Mouse (Mus musculus): ENCODE measurements around the gene Gnb3. TPM values are rescaled to one million over a fixed set of nuclear protein-coding genes. Genes with fewer than 3 reads are reported as not detected.
A peak's percentile ranks its signal among the peaks of the same experiment; 100 is the strongest.
"Not testable (repeated sequence)": the region's sequence is repeated elsewhere in the genome, so short reads cannot be mapped to it uniquely, and the experiment has no call there.

Gene Gnb3
- polyA plus RNA-seq, 2 experiments from 2014 or later = 0.19 TPM; not detected in 1

- ATAC-seq = peak; percentile 81
Measured at GRCm38 (mm10) chr6:124856916-124857839, 17.1 kb upstream of the Gnb3 start, which contains the start of gene P3h3. Gene P3h3, minus strand, starts transcription at chr6:124857752.

GRCm38 (mm10) chr6:124856321-124856720 is 16.2 kb upstream of the Gnb3 start:
- ATAC-seq = no peak

DNA sequence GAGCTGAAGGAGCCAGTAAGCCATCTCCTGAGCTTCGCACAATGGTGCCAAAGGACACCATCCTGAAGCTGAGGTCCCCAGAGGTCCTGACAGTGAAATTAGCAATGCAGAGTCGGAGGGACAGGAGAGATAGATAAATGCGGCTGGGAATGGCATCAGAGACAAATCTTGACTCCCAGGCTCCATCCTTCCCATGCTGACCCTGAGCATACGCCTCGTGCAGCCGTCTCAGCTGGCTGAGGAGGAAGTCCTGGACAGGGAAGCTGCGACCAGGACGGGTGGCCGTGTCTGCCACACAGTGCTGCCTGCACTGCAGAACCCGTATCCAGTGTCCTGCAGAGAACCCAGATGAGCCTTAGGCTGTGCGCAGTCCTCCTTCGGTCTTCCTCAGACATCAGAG is 14.6 kb upstream of the Gnb3 start:
- ATAC-seq = no peak

DNA sequence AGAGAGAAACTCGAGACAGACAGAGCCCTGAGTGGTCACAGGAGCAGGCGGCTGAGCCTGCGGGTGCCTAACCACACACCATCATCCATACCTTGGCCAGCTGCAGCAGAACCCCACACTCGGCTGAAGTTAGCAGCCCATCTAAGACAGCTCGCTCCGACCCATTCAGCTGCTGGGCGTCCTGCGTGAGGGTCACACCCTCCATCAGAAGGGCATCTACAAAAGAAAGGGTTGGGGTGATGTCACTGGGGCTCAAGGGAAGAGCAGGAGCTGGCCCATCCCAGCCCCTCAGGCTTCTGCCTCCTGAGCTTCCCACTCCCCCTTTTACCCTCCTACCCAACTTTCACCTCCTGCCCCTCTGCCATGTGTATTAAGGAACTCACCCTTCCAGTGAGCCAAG is 10.5 kb upstream of the Gnb3 start:
- ATAC-seq = no peak

DNA sequence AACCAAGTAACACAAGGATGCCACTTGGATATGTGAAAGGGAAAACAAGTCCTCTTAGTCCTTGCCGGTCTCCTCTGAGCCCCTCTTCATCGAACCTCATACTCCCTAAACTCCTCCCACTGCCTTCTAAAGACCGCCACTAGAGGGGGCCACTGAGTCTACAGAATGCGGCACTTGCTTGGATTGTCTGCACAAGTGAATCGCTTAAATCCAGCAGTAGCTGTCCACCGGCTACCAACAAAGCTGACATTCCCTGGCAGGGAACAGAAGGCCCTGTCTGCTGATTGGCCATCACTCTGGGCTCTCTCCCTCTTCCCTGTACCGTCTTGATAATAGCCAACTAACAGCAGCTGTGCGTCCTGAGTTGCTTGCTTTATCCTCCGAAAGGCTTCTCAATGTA is 7.2 kb upstream of the Gnb3 start:
- ATAC-seq = peak; percentile 85

- ATAC-seq = no peak
Measured at GRCm38 (mm10) chr6:124839805-124840204, 270 bp downstream of the Gnb3 start.

DNA sequence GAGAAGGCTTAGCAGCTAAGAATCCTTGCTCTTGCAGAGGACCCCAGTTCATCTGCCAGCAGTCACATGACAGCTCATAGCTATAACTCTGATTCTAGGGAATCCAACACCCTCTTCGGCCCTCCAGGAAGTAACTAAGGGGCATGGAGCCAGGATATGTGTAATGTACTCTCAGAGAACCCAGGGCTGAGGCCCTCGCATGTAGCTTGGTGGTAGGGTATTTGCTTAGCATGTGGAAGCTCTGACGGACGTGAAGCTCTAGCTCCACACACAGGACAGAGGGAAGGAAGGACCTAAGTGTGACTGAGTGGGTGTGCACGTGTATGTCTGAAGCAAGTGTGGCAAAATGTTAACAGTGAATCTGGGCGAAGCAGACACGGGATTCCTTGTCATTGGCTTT is 3.7 kb downstream of the Gnb3 start:
- ATAC-seq = no peak

- ATAC-seq = no peak
Measured at GRCm38 (mm10) chr6:124835531-124835930, 4.5 kb downstream of the Gnb3 start.

DNA sequence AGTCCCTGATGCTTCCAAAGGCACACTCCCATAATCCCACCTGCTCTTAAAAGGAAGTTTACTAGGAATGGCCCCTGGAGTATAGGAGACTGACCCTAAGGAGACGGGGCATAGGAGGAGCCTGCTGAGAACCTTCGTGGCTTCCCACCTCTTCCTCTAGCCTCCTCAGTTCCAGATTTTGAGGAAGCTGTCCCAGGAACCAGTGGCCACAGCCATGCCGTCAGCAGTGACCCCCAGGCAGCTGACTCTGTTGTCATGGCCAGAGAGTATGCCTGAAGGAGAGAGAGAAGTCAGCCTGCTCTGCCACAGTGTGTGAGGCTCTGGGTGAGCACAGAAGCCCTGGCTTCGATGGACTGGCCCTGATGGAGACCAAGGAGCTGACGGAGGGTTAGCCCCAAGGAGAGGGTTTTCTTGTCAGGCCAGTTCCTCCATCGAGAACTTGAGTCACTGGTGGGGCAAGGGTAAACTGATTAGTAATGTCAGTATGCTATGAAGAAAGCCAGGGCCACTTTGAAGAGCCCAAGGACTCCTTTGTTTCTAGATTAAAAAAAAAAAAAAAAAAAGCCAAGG is 5.5 kb downstream of the Gnb3 start:
- ATAC-seq = no peak

DNA sequence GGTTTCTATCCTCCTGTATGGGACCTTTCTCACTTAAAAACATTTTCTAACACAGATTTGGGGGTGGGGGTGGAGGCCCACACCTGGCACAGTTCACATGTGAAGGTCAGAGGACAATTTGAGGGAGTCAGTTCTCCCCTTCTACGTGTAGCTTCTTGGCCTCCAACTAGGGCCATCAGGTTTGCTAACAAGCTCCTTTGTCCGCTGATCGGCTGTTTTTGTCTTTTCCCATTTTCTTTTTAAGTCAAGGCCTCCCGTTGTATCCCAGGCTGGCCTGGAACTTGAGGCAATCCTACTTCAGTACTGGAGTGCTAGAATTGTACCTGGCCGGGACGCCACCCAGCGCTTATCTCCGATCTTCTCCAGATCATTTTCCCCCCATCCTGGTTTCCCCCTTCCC is 8.4 kb downstream of the Gnb3 start:
- ATAC-seq = no peak

- ATAC-seq = not testable (repeated sequence)
Measured at GRCm38 (mm10) chr6:124831199-124831598, 8.9 kb downstream of the Gnb3 start.

DNA sequence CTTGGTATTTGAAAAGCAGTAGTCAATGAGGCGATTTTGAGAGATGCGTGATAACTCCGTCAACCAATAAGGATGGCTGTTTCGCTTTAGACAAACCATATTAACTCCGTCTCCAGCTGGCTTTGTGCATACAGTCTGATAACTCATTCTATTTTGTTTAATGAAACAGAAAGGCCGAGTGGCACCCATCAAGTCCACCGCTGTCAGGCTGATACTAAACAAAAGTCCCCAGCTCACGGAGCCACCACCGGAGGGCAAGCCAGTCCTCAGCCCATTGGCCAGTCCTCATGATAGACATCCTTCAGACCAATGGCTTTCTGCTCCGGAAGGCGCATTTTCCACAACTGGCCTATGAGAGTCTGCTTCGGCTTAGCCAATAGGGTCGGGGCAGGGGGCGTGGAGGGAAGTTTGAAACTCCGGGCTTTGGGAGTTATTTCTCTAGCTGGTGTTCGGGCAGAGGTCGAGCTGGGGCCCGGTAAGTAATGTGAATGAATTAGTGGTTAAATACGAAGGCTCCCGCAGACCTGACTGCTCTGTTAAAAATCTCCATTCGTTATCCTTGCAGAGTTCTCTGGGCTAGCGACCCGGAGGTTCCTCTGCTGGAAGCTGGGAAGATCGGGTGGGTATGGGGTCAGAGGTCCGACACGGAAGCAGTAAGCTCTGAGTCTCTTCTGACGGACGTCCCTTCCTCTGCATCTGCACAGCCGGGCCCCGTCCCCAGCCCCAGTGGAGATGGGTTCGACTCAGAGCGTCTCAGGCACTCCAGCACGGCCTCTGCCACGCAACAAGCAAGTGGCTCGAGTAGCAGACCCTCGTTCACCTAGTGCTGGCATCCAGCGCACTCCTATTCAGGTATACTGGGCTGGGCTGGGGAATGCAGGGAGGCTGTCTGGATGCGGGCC is 10.0 kb downstream of the Gnb3 start:
- peak; percentile 75 for ATAC-seq

DNA sequence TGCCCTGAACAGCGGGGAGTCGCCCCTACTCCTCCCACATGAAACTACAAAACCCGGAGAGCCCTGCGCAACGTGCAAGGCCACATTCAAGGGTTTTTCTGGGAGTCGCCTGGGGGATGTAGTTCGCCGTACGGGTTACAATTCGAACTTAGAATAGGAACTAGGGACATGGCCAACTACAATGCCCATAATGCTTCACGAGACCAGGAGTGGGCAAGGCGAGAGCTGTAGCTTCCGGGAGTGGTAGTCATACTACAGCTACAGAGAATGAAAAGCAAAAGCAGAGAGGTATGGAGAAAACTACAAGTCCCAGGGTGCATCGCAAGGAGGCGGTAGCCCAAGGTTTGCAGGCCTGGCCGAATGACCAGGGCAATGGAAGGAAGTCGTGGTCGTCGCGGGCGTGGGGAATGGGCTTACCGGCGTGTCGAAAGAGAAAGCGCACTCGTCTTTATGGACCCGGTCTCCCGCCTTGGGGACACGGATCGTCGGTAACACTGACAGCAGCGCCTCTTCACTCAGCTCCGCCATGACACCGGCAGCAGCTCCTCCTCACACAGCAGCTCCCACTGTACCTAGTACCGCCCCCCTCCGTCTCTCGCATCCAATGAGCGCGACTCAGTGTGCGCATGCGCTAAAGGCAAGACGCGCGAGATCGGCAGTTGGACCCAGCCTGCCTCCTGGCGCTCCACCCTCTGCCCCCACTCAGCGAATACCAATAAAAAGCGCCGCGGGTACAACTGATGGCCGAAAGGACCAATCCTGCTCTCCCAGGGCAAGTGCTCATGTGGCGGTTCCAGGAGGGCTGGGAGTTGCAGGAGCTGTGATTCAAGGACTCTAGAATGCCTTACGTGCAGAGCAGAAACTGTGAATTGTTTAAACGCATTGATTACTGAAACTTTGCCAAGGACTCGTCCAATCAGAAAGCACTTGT is 10.9 kb downstream of the Gnb3 start, which contains the start of the genes Usp5 and Cdca3:
Gene Usp5, minus strand, starts transcription at position 617 of the 931 bp plus-strand sequence.
Gene Cdca3, plus strand, starts transcription at position 680 of the 931 bp plus-strand sequence.
- ATAC-seq = peak; percentile 83

- no peak for ATAC-seq
Measured at GRCm38 (mm10) chr6:124828101-124828592, 11.9 kb downstream of the Gnb3 start.

DNA sequence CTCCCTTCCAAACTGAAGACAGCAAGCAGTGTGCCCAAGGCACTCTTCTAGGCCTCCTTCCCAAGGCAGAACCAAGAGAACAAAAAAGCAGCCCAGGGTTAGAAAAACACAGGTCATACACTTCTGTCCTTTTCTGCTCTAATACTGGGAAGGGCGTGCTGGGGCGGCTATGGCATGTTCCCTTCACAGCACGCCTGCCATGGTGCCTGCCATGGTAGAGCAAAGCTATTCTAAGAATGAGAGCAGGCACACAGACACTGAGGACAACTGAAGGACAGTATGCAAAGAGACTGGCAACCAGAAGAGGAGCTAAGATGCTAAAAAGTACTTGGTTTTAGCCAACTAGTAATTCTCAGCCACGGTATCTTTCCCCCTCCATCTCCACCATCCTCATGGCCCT is 18.0 kb downstream of the Gnb3 start:
- ATAC-seq = no peak

DNA sequence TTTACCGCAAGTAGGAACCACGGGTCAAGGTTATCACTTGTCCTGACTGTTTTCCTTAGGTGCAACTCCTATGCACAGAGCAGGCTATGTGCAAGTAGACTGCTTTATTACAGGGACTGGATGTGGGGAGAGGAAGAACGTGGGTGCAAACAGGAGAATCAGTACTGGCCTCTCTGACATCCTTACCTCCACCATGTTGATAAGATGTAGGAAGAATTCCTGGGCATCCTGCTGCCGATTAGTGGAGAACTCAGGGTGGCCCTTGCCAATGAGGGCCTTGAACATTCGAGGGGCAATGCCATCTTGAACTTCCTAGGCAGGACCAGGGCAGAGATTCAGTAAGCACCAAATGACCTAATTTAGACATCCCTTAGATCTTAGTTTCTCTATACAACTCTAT is 19.2 kb downstream of the Gnb3 start:
- no peak for ATAC-seq

DNA sequence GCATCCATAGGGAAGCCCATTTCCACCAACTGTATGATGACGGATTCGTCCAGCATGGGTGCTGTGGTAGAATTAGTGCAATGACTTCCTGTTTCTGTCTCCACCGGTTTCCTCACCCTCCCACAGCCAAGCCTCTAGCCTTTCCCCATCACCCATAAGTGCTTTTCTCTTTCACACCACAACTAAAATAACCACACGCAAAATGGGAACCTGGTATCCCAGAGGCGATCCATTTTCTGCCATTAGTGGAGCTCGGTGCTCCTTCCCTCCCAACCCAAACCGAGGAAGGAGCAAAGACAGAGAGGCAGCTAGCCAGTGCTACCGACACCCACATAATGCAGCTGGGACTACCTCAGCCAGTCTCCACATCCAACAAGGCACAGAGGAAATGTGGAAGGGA is 22.1 kb downstream of the Gnb3 start:
- no peak for ATAC-seq

DNA sequence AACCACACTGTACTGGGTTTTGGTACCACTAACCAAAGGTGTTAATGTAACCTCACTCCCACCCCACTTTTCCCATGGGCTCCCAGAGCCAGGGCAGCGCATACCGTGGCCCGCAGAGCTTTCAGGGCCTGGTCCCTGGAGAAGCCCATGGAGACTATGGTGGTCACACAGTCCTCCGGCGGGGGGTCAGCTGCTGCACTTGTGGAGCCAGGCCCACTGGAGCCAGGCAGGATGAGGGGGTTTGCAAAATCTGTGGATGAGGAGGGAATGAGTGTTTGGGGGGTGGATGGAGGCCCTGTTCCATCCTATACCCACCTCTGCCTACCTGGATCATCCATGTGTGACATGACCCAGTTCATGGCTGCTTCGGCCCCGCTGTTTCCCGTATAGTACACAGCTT is 22.5 kb downstream of the Gnb3 start:
- no peak for ATAC-seq

GRCm38 (mm10) chr6:124817125-124817524 is 22.9 kb downstream of the Gnb3 start:
- ATAC-seq = no peak

GRCm38 (mm10) chr6:124816611-124817010 is 23.5 kb downstream of the Gnb3 start:
- ATAC-seq = no peak
